Mouse (Mus musculus) forebrain, postnatal 0 days (tissue): ENCODE measurements at regions not wholly inside any gene's neighbourhood (a gene's known extent, or its start where the extent isn't known, plus 50 kb on each side); places are given as distances from the start of the nearest gene placed in this dataset.

Experiments used
- ATAC-seq: fragments of 200-750 bp; cut with Nextera tagmentation; 2 replicates; pipeline ENCODE4 v1.8.0; 2017; ENCODE audit warnings: mild to moderate bottlenecking, moderate library complexity
- DNase-seq: peaks from one replicate; pipeline ENCODE4 v3.0.0-alpha.2; 2015
- H3K27ac ChIP-seq: fragments of 300-500 bp; sonication (generic); 2 replicates; pipeline ENCODE4 v1.5.1; 2014; ENCODE audit warnings: low read depth, mild to moderate bottlenecking, antibody characterized with exemption, low read length, moderate library complexity, mixed read lengths
- H3K27me3 ChIP-seq: fragments of 300-500 bp; sonication (generic); 2 replicates; pipeline ENCODE4 v1.6.1; 2014; ENCODE audit warnings: mild to moderate bottlenecking, low read length, mixed read lengths; ENCODE audit not compliant: insufficient read depth
- H3K36me3 ChIP-seq: fragments of 300-500 bp; sonication (generic); 2 replicates; pipeline ENCODE4 v1.6.1; 2014; ENCODE audit warnings: mild to moderate bottlenecking, moderate library complexity; ENCODE audit not compliant: insufficient read depth
- H3K4me1 ChIP-seq: fragments of 300-500 bp; sonication (generic); 2 replicates; pipeline ENCODE4 v1.6.1; 2014; ENCODE audit warnings: antibody characterized with exemption; ENCODE audit not compliant: insufficient read depth
- H3K4me2 ChIP-seq: fragments of 300-500 bp; sonication (generic); 2 replicates; pipeline ENCODE4 v1.6.1; 2014; ENCODE audit warnings: low read depth, mild to moderate bottlenecking, moderate library complexity
- H3K4me3 ChIP-seq: fragments of 300-500 bp; sonication (generic); 2 replicates; pipeline ENCODE4 v1.5.1; 2014; ENCODE audit warnings: low read depth, low read length, mixed read lengths
- H3K9ac ChIP-seq: fragments of 300-500 bp; sonication (generic); 2 replicates; pipeline ENCODE4 v1.6.1; 2014; ENCODE audit warnings: mild to moderate bottlenecking
- H3K9me3 ChIP-seq: fragments of 300-500 bp; sonication (generic); 2 replicates; pipeline ENCODE4 v1.6.1; 2016; ENCODE audit warnings: low read length
- CTCF ChIP-seq: sonication (generic); IDR thresholded peaks from 2 replicates; pipeline ENCODE4 v1.5.1; 2016; ENCODE audit warnings: antibody characterized with exemption, control low read depth, low read depth
- WGBS: fragments of 180-500 bp; shearing (Covaris S2); extraction: QIAGEN DNeasy Blood & Tissue Kit; methylation state at CpG from one replicate; pipeline ENCODE4 v1.1.7; 2014; 5-methylcytosine and 5-hydroxymethylcytosine counted together

DNA sequence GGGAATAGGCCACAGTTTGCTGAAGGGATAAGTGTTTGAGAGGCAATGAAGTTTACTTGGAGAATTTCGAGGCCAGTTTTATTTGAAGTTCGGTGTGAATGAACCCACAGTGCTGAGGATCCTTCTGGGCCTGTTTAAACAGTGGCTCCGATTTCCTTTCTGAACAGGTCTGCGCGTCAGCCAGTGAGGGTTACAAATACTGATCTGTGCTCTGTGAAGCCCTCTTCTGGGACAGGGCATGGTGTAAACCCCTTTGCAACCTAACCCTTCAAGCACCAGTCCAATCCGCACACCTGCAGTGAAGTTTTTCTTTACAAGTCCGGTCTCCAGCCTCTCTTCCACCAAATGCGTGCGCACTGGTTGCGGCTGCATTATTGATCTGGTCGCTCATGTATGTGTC lies 133.1 kb downstream of the Ndfip2 start:
- H3K9me3 ChIP-seq = no peaks in the 10 kb centered on the region
- no peak overlapping the region for H3K4me3 ChIP-seq
- no peaks in the 10 kb centered on the region for H3K36me3 ChIP-seq
- WGBS = 92% methylated on average over 11 of the region's 11 CpGs
- no peak overlapping the region for H3K9ac ChIP-seq
- H3K4me2 ChIP-seq = no peak overlapping the region
- H3K4me1 ChIP-seq = no peaks in the 10 kb centered on the region
- ATAC-seq (no peak), DNase-seq (no peak)
- no peak for TF ChIP-seq CTCF
- H3K27ac ChIP-seq = no peak overlapping the region
- no peaks in the 10 kb centered on the region for H3K27me3 ChIP-seq

DNA sequence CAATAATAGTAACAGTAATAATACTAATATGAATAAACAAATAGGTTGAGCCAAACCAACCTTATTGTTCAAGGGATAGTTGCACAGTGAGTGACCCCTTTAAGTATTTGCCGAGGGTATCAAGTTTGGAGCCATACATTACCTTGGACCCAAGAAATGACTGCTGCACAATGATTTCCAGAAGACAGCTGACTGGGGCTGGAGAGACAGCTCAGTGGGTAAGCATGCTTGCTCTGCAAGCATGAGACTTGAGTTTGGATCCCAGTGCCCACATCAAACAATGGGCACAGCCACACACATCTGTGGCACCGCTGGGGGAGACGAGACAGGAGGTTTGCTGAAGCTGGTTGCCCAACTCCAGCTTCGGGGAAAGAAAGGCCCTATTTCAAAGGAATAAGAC lies 126.7 kb downstream of the Ndfip2 start:
- no peaks in the 10 kb centered on the region for H3K4me1 ChIP-seq
- 70% methylated on average over 4 of the region's 4 CpGs for WGBS
- H3K9ac ChIP-seq = no peak overlapping the region
- no peak for TF ChIP-seq CTCF
- no peaks in the 10 kb centered on the region for H3K27me3 ChIP-seq
- H3K9me3 ChIP-seq = no peaks in the 10 kb centered on the region
- no peak overlapping the region for H3K4me3 ChIP-seq
- H3K4me2 ChIP-seq = no peak overlapping the region
- H3K36me3 ChIP-seq = no peaks in the 10 kb centered on the region
- DNase-seq (no peak), ATAC-seq (no peak)
- no peak overlapping the region for H3K27ac ChIP-seq

DNA sequence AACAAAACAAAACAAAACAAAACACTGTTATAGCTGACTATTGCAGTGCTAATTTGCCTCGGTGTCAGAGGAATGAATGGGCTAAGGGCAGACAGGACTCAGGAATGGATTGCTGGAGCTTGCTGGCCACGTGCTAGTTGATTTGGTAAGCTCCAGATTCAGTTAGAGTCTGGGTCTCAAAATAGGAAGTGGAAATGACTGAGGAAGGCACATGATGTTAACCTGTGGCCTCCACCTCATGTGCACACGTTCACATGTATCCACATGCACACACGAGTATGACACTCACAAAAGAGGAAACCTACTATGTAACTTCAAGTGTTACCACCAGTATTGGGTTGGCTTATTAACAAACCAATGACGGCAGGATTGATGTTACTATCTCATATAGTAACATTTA lies 125.0 kb downstream of the Ndfip2 start:
- Histone ChIP-seq H3K4me3 (no peak overlapping the region), H3K36me3 (no peaks in the 10 kb centered on the region), H3K9me3 (no peaks in the 10 kb centered on the region), H3K9ac (no peak overlapping the region), H3K27ac (no peak overlapping the region), H3K27me3 (no peaks in the 10 kb centered on the region), H3K4me1 (no peaks in the 10 kb centered on the region), H3K4me2 (no peak overlapping the region)
- DNase-seq (no peak), ATAC-seq (no peak)
- 80% methylated on average over 5 of the region's 5 CpGs for WGBS
- TF ChIP-seq CTCF = no peak

DNA sequence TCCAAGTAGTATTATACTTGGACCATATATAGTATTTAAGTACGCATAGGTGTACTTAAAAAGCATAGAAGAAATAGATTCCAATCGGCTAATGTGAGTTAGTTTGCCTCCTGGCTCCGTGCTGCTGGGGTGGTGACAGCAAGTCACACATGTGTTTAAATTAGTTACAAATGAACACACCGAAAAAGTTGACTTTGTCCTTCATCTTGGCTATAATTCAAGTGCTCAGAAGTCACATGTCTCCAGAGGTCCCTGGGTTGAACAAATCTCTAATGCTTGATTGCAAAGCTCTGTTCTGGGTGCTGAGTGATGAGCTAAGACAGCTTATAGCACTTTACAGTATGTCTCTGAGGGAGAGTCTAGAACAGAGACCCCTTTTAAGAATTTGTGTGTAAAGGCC lies 121.7 kb downstream of the Ndfip2 start:
- WGBS = 89% methylated on average over 4 of the region's 4 CpGs
- H3K4me1 ChIP-seq = no peaks in the 10 kb centered on the region
- H3K4me3 ChIP-seq = no peak overlapping the region
- H3K27ac ChIP-seq = no peak overlapping the region
- H3K36me3 ChIP-seq = no peaks in the 10 kb centered on the region
- no peaks in the 10 kb centered on the region for H3K9me3 ChIP-seq
- H3K9ac ChIP-seq = no peak overlapping the region
- DNase-seq = no peak
- H3K27me3 ChIP-seq = no peaks in the 10 kb centered on the region
- ATAC-seq = no peak
- TF ChIP-seq CTCF = no peak
- no peak overlapping the region for H3K4me2 ChIP-seq

DNA sequence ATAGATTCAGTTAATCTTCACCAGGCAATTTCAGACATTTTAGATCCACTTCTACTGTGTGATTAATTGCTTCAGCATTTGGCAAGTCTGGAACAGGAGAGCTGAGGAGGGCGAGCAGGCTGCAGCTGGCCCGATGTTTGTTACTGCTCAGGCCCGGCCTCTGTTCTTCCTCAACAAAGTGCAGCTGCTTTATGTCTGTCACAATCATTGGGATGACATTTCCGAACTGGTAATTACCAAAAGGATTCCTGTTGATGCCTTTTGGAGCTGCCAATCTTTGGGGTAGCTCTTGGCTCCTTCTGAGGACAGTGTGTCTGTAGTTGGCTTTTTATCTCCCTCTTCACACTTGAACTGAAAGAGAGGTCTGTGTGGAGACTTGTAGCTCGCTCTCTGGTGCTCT lies 119.4 kb downstream of the Ndfip2 start:
- H3K9ac ChIP-seq = no peak overlapping the region
- TF ChIP-seq CTCF = no peak
- no peaks in the 10 kb centered on the region for H3K4me1 ChIP-seq
- DNase-seq (peak; percentile 18), ATAC-seq (peak; percentile 74)
- H3K36me3 ChIP-seq = no peaks in the 10 kb centered on the region
- WGBS = 34% methylated on average over 5 of the region's 5 CpGs
- H3K4me2 ChIP-seq = no peak overlapping the region
- H3K27me3 ChIP-seq = no peaks in the 10 kb centered on the region
- no peak overlapping the region for H3K4me3 ChIP-seq
- no peak overlapping the region for H3K27ac ChIP-seq
- no peaks in the 10 kb centered on the region for H3K9me3 ChIP-seq

DNA sequence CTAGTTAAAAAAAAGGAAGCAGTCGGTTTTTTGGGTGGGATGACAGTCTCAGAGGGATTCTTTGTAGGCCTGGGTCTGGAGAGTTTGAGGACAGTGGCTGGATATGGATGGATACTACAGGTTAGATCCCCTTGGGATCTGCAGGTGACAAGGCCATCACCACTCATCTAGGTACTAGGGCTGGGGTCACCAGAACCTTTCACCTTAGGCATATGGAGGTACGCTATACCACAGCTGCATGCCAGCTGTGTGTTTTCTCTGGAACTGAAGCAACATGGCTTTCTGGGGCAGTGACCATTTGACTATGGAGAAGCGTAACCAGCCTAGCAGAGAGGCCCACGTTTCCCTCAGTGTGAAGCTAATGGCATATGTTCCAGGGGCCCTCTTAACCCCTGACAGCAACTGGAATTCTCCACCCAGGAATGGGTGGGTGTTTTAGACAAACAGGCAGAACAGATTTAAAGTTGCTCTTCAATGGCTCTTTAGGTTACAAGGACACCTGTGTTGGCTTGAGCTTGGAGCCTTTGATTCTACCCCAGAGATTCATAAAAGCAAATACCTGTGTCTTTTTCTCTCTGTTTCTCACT lies 118.8 kb downstream of the Ndfip2 start:
- H3K9ac ChIP-seq = no peak overlapping the region

DNA sequence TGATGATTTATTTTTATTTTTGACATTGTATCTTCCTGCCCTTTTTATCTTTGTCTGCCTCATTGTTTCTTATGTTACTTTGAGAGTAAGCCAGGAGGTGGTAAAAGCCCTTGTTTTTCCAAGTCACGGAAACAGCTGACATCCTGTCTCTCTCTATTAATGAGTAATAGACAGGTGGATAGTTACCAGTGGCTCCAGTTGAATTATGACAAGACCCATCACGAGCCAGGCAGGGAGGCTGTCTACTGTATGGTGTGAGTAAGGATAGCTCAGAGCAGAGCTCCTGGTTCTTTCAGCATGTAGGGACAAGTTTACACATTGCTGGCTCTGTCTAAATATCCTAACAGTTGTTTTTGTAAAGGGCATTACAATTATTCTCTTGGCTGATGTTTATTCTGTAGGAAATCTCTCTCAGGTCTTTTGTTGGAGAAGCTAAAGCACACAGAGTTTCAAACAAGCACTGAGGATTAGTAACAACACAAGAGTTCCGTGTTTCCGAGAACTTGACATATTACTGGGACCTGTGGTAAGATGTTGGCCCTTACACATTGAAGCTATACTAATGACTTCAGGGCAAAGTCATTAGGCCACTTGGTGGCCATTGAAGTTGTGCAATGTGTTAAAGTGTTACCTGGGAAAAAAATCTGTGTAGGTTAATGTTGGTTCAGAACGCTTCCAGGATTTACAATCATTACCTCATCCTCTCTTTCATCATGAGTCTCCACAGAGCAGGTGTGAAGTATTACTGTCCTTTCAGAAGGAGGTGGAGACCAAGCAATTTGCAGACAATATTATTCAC lies 111.5 kb downstream of the Ndfip2 start:
- H3K27me3 ChIP-seq = no peaks in the 10 kb centered on the region
- no peaks in the 10 kb centered on the region for H3K36me3 ChIP-seq
- DNase-seq (no peak), ATAC-seq (no peak)
- no peaks in the 10 kb centered on the region for H3K9me3 ChIP-seq
- H3K4me2 ChIP-seq = no peak overlapping the region
- no peak overlapping the region for H3K9ac ChIP-seq
- 83% methylated on average over 5 of the region's 5 CpGs for WGBS
- no peak overlapping the region for H3K4me3 ChIP-seq
- TF ChIP-seq CTCF = no peak
- no peak overlapping the region for H3K27ac ChIP-seq
- H3K4me1 ChIP-seq = no peaks in the 10 kb centered on the region

More for the DNA sequence above, 118.8 kb downstream of the Ndfip2 start:
- DNase-seq (no peak), ATAC-seq (no peak)
- Histone ChIP-seq H3K4me1 (no peaks in the 10 kb centered on the region), H3K9me3 (no peaks in the 10 kb centered on the region), H3K4me3 (no peak overlapping the region), H3K27me3 (no peaks in the 10 kb centered on the region), H3K27ac (no peak overlapping the region), H3K4me2 (no peak overlapping the region), H3K36me3 (no peaks in the 10 kb centered on the region)
- 84% methylated on average over 4 of the region's 4 CpGs for WGBS
- no peak for TF ChIP-seq CTCF
